Mouse (Mus musculus) B cell, adult 2 months (primary cell): ENCODE measurements around the gene Aqp9.
"Not testable (repeated sequence)": the region's sequence is repeated elsewhere in the genome, so short reads cannot be mapped to it uniquely, and the experiment has no call there.

Source experiments
- DNase-seq, 2 experiments: peaks; one replicate each; pipeline ENCODE4 v3.0.0; 2022

The Aqp9 gene

GRCm38 (mm10) chr9:71135073-71135472, 33.4 kb downstream of the Aqp9 start:
- no peak for DNase-seq

- DNase-seq: no peak
Observed at GRCm38 (mm10) chr9:71133190-71133589, 35.3 kb downstream of the Aqp9 start.

GRCm38 (mm10) chr9:71131822-71132221, 36.7 kb downstream of the Aqp9 start:
- no peak for DNase-seq

GRCm38 (mm10) chr9:71128911-71129310, 39.6 kb downstream of the Aqp9 start:
- DNase-seq: peak; percentile 71 to 74

DNA sequence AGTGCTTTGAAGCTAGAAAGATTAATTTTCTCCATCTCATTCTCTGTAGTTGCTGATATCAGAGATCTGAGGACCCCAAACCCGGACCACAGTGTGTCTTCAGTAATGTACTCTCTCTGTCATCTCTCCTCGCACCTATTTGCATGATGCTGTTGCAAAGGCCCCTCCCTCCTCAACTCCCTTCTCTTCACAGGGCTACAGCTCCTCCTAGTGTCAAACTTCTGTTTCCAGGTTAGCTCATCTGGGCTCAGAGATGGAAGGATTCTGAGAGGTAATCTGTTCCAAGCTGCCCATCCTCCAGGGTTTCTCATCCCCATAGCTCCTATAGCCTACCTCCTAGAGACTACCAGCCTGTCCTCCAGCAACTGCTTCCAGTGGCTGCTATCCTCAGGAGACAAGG, 42.3 kb downstream of the Aqp9 start:
- peak; percentile 66 to 75 for DNase-seq

- not testable (repeated sequence) for DNase-seq
Observed at GRCm38 (mm10) chr9:71123095-71123494, 45.4 kb downstream of the Aqp9 start.

GRCm38 (mm10) chr9:71120924-71121323, 47.6 kb downstream of the Aqp9 start:
- no peak for DNase-seq

DNA sequence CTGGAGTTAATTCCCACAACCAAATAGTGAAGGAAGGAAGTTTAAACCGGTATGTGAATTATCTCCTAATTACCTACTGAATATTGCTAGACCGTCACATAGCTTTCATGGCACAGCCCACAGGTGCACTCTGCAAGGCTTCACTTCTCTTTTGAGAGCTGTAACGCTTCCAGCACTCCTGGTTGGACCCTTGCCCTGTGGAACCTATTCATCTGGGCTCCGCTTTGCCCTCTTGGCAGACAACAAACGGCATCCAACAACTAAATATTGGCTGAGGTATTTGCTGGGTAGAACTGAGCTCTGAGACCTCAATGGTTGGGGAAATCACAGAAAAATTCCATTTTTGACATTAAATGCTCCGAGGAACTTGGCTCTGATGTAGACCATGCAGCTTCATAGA, 55.3 kb downstream of the Aqp9 start:
- DNase-seq: no peak

DNA sequence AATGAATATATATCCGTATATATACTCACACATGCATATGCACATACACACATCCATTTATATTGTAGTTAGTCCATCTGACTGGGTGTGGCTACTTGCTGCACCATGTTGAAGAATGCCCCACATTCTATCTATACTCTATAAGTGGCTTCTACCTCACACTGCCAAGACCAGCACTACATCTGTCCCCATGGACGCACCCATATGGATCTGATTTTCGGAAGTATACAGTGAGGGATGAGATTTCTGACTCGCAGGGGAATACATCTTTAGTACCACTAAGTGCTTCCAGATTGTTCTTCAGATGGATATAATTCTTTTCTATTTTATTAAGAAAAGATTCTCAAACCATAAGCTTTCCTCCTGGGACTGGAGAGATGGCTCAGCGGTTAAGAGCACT, 65.0 kb downstream of the Aqp9 start:
- DNase-seq: no peak

GRCm38 (mm10) chr9:71094066-71094465, 74.4 kb downstream of the Aqp9 start:
- DNase-seq: peak; percentile 64 to 66

DNA sequence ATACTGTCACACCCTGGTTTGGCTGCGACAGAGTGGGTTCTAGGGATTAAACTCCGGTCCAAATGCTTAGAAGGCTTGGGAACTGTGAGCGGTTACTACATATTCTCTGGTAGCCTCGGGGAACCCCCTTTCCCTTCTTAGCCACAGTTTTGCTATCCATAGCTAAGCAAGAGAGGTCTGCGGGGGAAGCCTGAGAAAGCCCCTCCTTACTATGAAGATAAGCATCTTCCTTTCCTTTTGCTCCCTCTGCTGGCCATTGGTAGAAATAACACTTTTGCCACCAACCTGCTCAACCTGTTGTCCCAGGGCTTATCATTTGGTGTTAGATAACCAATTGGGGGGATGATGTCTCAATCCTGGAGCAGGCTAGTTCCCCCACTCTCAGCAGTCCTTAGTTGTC, 76.4 kb downstream of the Aqp9 start:
- DNase-seq: peak; percentile 75 to 76

DNA sequence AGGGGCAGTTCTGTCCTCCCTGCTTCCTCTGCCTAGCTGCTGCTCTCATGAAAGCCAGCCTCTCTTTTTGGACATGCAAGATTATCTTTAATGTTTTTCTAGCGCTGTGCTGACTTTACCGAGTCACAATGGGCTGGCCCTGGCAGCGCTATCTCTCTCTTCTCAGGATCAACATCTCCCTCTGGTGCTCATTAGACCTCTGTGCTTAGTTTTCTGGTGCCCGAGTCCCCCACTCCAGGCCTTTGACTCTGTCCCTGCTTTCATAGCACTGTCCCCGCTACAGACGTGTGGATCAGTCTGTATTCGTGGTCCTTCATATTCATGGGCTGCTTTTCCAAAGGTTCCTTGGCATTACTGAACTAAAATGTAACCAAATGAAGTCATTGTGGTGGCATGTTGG, 89.3 kb downstream of the Aqp9 start:
- DNase-seq: no peak

DNA sequence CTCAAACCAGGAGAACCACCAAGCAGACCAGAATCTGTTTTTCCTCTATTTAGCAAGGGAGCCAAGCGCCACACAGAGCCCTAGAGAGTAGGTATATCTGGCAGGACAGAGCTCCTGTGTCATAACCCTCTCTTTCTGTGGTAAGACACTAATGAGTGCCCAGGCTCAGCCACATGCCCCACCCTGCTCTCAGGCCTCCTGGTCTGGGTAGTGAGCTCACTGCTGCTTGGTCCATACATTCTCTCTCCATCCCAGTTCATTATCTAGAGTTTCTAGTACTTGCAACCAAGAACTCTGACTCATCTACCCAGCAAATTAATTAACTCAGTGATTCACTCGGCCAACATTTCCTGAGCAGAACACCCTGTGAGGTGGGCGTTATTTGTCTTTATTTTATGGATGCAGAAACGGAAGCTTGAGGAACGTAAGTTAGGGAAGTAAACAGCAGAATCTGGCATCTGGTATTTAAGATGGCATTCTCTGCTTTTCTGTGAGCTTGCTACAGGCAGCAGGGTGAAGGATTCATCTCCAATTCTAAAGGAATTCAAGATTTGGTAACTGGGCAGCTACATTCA, 91.1 kb downstream of the Aqp9 start:
- DNase-seq: no peak

GRCm38 (mm10) chr9:71076201-71076648, 92.3 kb downstream of the Aqp9 start:
- no peak for DNase-seq

- peak; percentile 77 to 78 for DNase-seq
Observed at GRCm38 (mm10) chr9:71073831-71074230, 94.7 kb downstream of the Aqp9 start.

DNA sequence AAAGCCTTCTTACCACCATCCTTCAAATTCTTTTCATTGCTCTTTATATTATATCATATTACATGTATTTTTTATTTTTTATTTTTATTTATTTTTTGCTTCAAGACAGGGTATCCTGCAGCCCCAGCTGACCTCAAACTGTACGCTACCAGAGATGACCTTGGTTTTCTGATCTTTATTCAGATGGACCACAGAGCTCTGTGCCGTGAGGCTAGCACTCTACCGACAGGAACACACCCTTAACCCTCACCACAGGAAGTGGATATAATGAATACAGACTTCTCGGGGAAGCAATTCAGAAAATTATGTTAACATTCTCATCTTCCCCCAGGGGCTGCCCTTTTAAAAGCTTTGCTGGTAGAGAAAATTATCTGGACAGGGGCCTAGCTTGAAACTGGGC, 95.4 kb downstream of the Aqp9 start:
- no peak for DNase-seq

DNA sequence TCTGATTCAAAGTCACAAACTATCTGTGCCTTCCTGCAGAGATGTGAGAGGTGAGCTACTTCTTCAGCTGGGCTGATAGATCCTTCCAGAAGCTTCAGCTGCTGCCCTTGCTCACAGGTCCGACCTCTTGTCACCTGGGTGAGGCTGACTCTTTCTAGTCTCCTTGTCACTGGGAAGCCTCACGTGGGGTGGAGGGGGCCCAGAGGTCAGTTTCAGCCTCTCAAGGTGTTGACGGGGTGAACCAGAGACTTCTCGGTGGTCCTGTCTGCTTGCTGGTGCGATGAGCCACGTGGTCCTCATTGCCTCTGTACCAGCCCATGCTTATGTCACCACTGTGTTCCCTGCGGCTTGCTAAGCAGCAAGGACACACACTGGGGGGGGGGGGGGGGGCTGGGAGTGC, 96.0 kb downstream of the Aqp9 start:
- no peak for DNase-seq

GRCm38 (mm10) chr9:71071581-71072330, 96.7 kb downstream of the Aqp9 start:
- DNase-seq: no peak

DNA sequence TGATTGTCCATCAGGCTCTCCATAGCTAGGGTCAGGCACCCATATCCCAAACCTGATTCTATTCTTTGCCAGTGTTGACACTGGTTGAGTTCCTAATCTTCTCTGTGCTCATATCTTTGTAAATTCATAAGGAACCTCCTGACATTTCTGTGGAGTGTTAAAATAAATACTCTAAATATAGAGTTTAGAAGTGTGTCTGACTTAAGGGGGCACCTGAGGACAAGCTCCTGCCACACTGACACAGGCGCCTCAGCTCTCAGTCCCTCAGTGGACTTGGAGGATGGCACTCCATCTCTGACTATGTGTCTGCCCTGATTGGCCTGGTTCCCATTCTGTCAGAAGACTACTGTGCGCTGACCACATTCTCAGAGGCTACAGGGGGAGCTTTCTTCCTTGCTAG, 97.9 kb downstream of the Aqp9 start:
- no peak for DNase-seq

DNA sequence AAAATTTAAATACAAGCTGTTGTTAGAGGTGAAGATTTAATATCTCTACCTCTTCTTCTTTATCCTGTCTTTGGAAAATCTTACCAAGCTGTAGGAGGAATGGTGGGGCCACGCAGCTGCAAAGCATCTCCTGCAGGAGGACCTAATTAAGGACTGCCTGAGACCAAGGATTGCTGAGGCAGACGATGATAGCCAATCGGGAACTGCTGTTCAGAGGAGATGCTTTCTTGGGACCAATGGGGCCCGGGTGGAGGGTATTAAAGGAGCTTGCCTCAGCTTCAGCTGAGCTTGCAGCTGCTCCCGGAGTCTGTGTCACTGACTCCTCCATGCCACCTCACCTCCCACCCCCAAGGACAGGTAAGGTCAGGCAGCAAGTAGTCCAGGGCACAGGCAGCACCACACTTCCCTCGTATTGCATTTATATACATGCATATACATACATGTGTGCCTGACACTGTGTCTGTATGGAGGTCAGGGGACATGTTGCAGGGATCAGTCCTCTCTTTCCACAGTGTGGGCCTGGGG, 99.6 kb downstream of the Aqp9 start:
- no peak for DNase-seq

DNA sequence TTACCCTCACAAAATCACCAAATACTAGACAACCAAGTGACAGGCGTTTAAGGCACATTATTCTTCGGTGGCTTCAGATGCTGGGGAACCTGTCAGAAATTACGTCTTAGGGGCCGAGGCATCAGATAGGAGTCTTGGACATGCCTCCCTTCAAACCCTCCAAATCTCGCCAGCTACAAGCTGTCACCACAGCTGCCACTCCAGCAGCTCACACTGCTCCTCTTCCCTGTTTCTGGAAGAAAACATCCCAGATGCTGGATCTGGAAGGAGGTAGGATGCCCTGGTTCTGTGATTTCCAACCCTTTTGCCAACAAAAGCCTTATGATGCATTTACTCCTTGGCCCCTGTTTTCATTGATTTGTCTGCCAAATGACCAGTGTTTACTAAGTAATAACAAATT, 101.3 kb downstream of the Aqp9 start:
- DNase-seq: no peak

GRCm38 (mm10) chr9:71066491-71066890, 102.0 kb downstream of the Aqp9 start:
- no peak for DNase-seq

DNA sequence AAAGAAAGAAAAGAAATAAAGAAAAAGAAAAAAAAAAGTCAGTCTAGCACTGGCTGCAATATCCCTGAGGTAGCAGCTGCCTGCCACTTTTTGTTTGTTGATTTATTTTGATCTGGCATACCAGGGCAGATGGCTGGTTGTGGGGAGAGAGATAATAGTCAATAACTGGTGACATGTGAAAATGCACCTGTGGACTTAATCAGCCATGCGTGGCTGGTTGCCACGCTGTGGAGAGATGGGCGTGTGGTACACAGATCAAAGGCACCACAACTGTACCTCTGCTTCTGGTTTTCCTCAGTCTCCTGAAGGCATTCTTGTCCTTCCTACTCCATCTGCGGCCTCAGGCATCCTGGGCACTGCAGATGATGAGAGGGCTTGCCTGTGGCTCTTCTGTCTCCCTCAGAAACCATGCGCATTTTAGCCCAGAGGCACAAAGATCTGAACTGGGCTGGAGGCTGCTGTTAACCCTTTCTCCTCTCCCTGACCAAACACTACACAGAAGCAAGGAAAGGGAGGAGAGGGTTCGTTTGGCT, 103.1 kb downstream of the Aqp9 start:
- no peak for DNase-seq

GRCm38 (mm10) chr9:71064291-71064840, 104.1 kb downstream of the Aqp9 start:
- no peak for DNase-seq
